Mouse (Mus musculus): ENCODE data around the gene Sgms2. TPM values are rescaled to one million over a fixed set of nuclear protein-coding genes. Genes with fewer than 3 reads are reported as not detected.

Sgms2 gene
- polyA plus RNA-seq, 1 experiment = 8.6 TPM

DNA sequence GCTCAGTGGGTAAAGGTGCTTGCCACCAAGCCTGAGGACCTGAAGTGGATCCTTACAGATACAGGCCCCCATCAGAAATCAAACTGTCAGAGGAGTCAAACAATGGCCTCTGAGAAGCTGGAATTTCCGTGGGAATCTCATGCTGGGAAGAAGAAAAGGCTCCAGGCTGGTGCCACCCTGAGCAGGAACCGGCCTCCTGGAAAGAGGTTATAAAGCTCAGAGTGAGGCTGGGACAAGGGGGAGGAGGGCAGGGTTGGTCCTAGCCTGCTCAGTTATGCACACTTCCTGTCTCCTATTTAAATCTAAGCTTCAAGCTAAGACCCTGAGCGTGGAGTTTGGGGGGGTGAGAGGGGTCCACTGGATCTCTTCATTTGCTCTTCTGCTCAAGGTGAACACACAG lies 21.6 kb downstream of the Sgms2 start:
- TF ChIP-seq CEBPB (IDR thresholded peaks at IDR 0.05; ENCODE audit: low read depth) = no peak
- H3K79me3 ChIP-seq (ENCODE audit: low read depth) = peaks cover 17% of the 10 kb centered on the region
- no peak overlapping the region for H3K4me3 ChIP-seq (ENCODE audit: insufficient read depth, poor library complexity, severe bottlenecking)
- H3ac ChIP-seq (ENCODE audit: control insufficient read depth, insufficient read length, low read depth) = no peak overlapping the region
- H3K36me3 ChIP-seq (ENCODE audit: control insufficient read depth, insufficient read depth) = no peaks in the 10 kb centered on the region
- peaks cover 51% of the 10 kb centered on the region for H3K79me2 ChIP-seq (ENCODE audit: control insufficient read depth, insufficient read depth)
- no peaks in the 10 kb centered on the region for H3K27me3 ChIP-seq (ENCODE audit: control insufficient read depth, insufficient read depth, insufficient read length)

DNA sequence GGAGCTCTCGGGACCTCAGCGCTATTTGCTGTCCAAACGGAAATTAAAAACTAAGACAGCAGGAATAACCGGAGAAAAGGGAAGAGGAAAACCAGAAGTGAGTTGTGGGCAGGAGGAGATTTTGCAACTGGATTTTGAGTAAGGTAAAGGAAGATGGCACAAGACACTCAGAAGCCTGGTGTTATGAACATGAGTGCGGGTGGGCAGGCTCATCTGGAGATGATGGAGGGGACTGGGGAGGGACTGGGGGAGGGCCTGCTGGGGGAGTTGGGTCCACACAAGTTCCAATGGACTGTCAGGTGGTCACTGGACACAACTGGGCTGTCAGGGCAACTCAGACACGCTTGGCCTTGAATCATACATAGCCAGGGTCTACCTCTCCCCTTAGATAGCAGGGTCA lies 24.8 kb downstream of the Sgms2 start:
- Histone ChIP-seq H3K36me3 (ENCODE audit: control insufficient read depth, insufficient read depth) (no peaks in the 10 kb centered on the region), H3K4me3 (ENCODE audit: insufficient read depth, poor library complexity, severe bottlenecking) (no peak overlapping the region), H3K79me2 (ENCODE audit: control insufficient read depth, insufficient read depth) (peaks cover 19% of the 10 kb centered on the region), H3K79me3 (ENCODE audit: low read depth) (peaks cover 15% of the 10 kb centered on the region), H3ac (ENCODE audit: control insufficient read depth, insufficient read length, low read depth) (no peak overlapping the region), H3K27me3 (ENCODE audit: control insufficient read depth, insufficient read depth, insufficient read length) (no peaks in the 10 kb centered on the region)
- no peak for TF ChIP-seq MAX (IDR thresholded peaks at IDR 0.05)
- TF ChIP-seq CTCF (IDR thresholded peaks at IDR 0.05; ENCODE audit: control insufficient read depth, insufficient read depth, insufficient read length) = no peak
- no peak for TF ChIP-seq MYOG (IDR thresholded peaks at IDR 0.05; ENCODE audit: control insufficient read depth, extremely low read depth, insufficient read length)

GRCm38 (mm10) chr3:131465536-131466260 lies 25.5 kb downstream of the Sgms2 start:
- Histone ChIP-seq H3K4me3 (ENCODE audit: insufficient read depth, poor library complexity, severe bottlenecking) (no peak overlapping the region), H3K79me3 (ENCODE audit: low read depth) (peaks cover 15% of the 10 kb centered on the region), H3K36me3 (ENCODE audit: control insufficient read depth, insufficient read depth) (no peaks in the 10 kb centered on the region), H3K27me3 (ENCODE audit: control insufficient read depth, insufficient read depth, insufficient read length) (no peaks in the 10 kb centered on the region), H3K79me2 (ENCODE audit: control insufficient read depth, insufficient read depth) (peaks cover 15% of the 10 kb centered on the region), H3ac (ENCODE audit: control insufficient read depth, insufficient read length, low read depth) (no peak overlapping the region)
- TF ChIP-seq CEBPB (IDR thresholded peaks at IDR 0.05; ENCODE audit: low read depth) = no peak
- no peak for TF ChIP-seq MYOD1 (IDR thresholded peaks at IDR 0.05; ENCODE audit: control insufficient read depth, insufficient read length, low read depth)
- no peak for TF ChIP-seq FOSL1 (IDR thresholded peaks at IDR 0.05; ENCODE audit: insufficient read depth, low read length, poor library complexity, severe bottlenecking)
- TF ChIP-seq MYOG (IDR thresholded peaks at IDR 0.05; ENCODE audit: control insufficient read depth, extremely low read depth, insufficient read length) = no peak
- TF ChIP-seq USF1 (IDR thresholded peaks at IDR 0.05; ENCODE audit: low read depth) = no peak

- no peaks in the 10 kb centered on the region for H3K36me3 ChIP-seq (ENCODE audit: control insufficient read depth, insufficient read depth)
- H3ac ChIP-seq (ENCODE audit: control insufficient read depth, insufficient read length, low read depth) = no peak overlapping the region
- H3K79me3 ChIP-seq (ENCODE audit: low read depth) = peaks cover 7% of the 10 kb centered on the region
- peaks cover 29% of the 10 kb centered on the region for H3K79me2 ChIP-seq (ENCODE audit: control insufficient read depth, insufficient read depth)
- no peaks in the 10 kb centered on the region for H3K27me3 ChIP-seq (ENCODE audit: control insufficient read depth, insufficient read depth, insufficient read length)
- TF ChIP-seq MAX (IDR thresholded peaks at IDR 0.05) (no peak), CTCF (IDR thresholded peaks at IDR 0.05; ENCODE audit: control insufficient read depth, insufficient read depth, insufficient read length) (no peak), CEBPB (IDR thresholded peaks at IDR 0.05; ENCODE audit: low read depth) (no peak), USF1 (IDR thresholded peaks at IDR 0.05; ENCODE audit: low read depth) (no peak), MYOG (IDR thresholded peaks at IDR 0.05; ENCODE audit: control insufficient read depth, extremely low read depth, insufficient read length) (no peak), FOSL1 (IDR thresholded peaks at IDR 0.05; ENCODE audit: insufficient read depth, low read length, poor library complexity, severe bottlenecking) (no peak), MYOD1 (IDR thresholded peaks at IDR 0.05; ENCODE audit: control insufficient read depth, insufficient read length, low read depth) (no peak)
- no peak overlapping the region for H3K4me3 ChIP-seq (ENCODE audit: insufficient read depth, poor library complexity, severe bottlenecking)
Observed at GRCm38 (mm10) chr3:131372996-131373395, 118.2 kb downstream of the Sgms2 start.

- Histone ChIP-seq H3ac (ENCODE audit: control insufficient read depth, insufficient read length, low read depth) (no peak overlapping the region), H3K79me3 (ENCODE audit: low read depth) (peaks cover 10% of the 10 kb centered on the region), H3K27me3 (ENCODE audit: control insufficient read depth, insufficient read depth, insufficient read length) (no peaks in the 10 kb centered on the region), H3K79me2 (ENCODE audit: control insufficient read depth, insufficient read depth) (peaks cover 42% of the 10 kb centered on the region), H3K36me3 (ENCODE audit: control insufficient read depth, insufficient read depth) (no peaks in the 10 kb centered on the region), H3K4me3 (ENCODE audit: insufficient read depth, poor library complexity, severe bottlenecking) (no peak overlapping the region)
- TF ChIP-seq USF1 (IDR thresholded peaks at IDR 0.05; ENCODE audit: low read depth) (no peak), CTCF (IDR thresholded peaks at IDR 0.05; ENCODE audit: control insufficient read depth, insufficient read depth, insufficient read length) (no peak), FOSL1 (IDR thresholded peaks at IDR 0.05; ENCODE audit: insufficient read depth, low read length, poor library complexity, severe bottlenecking) (no peak), MYOD1 (IDR thresholded peaks at IDR 0.05; ENCODE audit: control insufficient read depth, insufficient read length, low read depth) (no peak)
Observed at GRCm38 (mm10) chr3:131368678-131369077, 122.5 kb downstream of the Sgms2 start.

DNA sequence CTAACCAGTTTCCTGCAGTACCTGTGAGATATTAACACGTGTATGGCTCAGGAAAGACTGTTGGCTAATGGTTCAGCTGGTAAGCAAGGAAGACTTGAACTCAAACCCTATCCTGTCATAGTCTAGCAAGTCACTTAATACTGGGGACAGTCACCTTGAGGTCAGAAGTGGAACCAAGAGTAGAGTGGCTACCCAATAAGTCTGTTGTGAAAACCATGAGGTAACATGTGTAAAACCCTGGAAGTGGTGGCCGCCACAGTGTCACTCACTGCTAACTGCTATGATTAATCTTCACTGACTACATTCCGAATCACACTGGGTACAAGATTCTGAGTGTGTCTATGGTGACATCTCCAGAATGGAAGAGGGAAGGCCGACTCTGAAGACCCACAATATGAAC lies 123.8 kb downstream of the Sgms2 start:
- H3K79me3 ChIP-seq (ENCODE audit: low read depth) = peaks cover 14% of the 10 kb centered on the region
- no peaks in the 10 kb centered on the region for H3K36me3 ChIP-seq (ENCODE audit: control insufficient read depth, insufficient read depth)
- H3K4me3 ChIP-seq (ENCODE audit: insufficient read depth, poor library complexity, severe bottlenecking) = no peak overlapping the region
- no peaks in the 10 kb centered on the region for H3K27me3 ChIP-seq (ENCODE audit: control insufficient read depth, insufficient read depth, insufficient read length)
- TF ChIP-seq USF1 (IDR thresholded peaks at IDR 0.05; ENCODE audit: low read depth) (no peak), CTCF (IDR thresholded peaks at IDR 0.05; ENCODE audit: control insufficient read depth, insufficient read depth, insufficient read length) (no peak)
- H3K79me2 ChIP-seq (ENCODE audit: control insufficient read depth, insufficient read depth) = peaks cover 53% of the 10 kb centered on the region
- no peak overlapping the region for H3ac ChIP-seq (ENCODE audit: control insufficient read depth, insufficient read length, low read depth)
